Mouse (Mus musculus) neural tube, embryonic 15.5 days (tissue): ENCODE measurements at regions not wholly inside any gene's neighbourhood (a gene's known extent, or its start where the extent isn't known, plus 50 kb on each side); places are given as distances from the start of the nearest gene placed in this dataset.

Source experiments
- ATAC-seq: fragments of 200-750 bp; cut with Nextera tagmentation; 2 replicates; pipeline ENCODE4 v1.8.0; 2017; ENCODE audit warnings: mild to moderate bottlenecking, moderate TSS enrichment, moderate library complexity; ENCODE audit not compliant: low FRiP score
- H3K27ac ChIP-seq: fragments of 300-500 bp; sonication (generic); replicated peaks from 2 replicates; pipeline ENCODE4 v1.5.1; 2015; ENCODE audit warnings: mild to moderate bottlenecking, inconsistent platforms
- H3K27me3 ChIP-seq: fragments of 300-500 bp; sonication (generic); replicated peaks from 2 replicates; pipeline ENCODE4 v1.6.1; 2015; ENCODE audit warnings: inconsistent platforms
- H3K36me3 ChIP-seq: fragments of 300-500 bp; sonication (generic); 2 replicates; pipeline ENCODE4 v1.6.1; 2015; ENCODE audit warnings: inconsistent platforms
- H3K4me1 ChIP-seq: fragments of 300-500 bp; sonication (generic); 2 replicates; pipeline ENCODE4 v1.6.1; 2015; ENCODE audit warnings: inconsistent platforms
- H3K4me2 ChIP-seq: fragments of 300-500 bp; sonication (generic); 2 replicates; pipeline ENCODE4 v1.6.1; 2015; ENCODE audit warnings: inconsistent platforms, mild to moderate bottlenecking, moderate library complexity
- H3K4me3 ChIP-seq: fragments of 300-500 bp; sonication (generic); replicated peaks from 2 replicates; pipeline ENCODE4 v1.5.1; 2015; ENCODE audit warnings: mild to moderate bottlenecking, inconsistent platforms
- H3K9ac ChIP-seq: fragments of 300-500 bp; sonication (generic); replicated peaks from 2 replicates; pipeline ENCODE4 v1.6.1; 2015; ENCODE audit warnings: mild to moderate bottlenecking, inconsistent platforms
- H3K9me3 ChIP-seq: fragments of 300-500 bp; sonication (generic); replicated peaks from 2 replicates; pipeline ENCODE4 v1.6.1; 2016; ENCODE audit warnings: inconsistent platforms
- WGBS: fragments of 180-500 bp; shearing (Covaris S2); methylation state at CpG from one replicate; pipeline ENCODE4 v1.1.7; 2015; ENCODE audit warnings: mixed read lengths; 5-methylcytosine and 5-hydroxymethylcytosine counted together

DNA sequence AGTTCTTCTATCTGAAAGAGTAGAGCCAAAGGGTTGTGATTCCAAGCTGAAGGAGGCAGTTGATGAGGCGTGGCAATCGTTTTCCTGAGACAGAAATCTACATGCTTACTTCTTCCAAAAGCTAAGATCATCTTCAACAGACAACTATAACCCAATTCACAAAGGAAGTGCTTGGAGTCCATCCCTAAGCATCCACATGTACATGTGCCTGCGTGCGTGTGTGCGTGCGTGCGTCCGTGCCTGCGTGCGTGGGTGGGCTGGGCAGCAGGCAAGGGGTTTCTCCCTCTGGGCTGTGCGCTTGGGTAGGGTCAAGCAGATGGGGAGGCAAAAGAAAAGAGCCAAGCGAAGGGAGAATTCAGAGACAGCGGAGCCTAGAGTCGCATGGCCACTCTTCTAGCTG, 108.2 kb upstream of the Atp1a1 start:
- Histone ChIP-seq H3K4me1 (peaks cover 34% of the 10 kb centered on the region), H3K27ac (0 out of 2 replicates have a peak overlapping the region, but pooled peaks have one; percentile 58), H3K36me3 (no peaks in the 10 kb centered on the region), H3K4me2 (peak overlapping the region; percentile 38; the same call in 1 of the 2 replicates), H3K27me3 (no peaks in the 10 kb centered on the region), H3K9me3 (no peaks in the 10 kb centered on the region), H3K9ac (no peak overlapping the region), H3K4me3 (no peak overlapping the region)
- ATAC-seq: no peak
- 75% methylated on average over 14 of the region's 14 CpGs for WGBS

DNA sequence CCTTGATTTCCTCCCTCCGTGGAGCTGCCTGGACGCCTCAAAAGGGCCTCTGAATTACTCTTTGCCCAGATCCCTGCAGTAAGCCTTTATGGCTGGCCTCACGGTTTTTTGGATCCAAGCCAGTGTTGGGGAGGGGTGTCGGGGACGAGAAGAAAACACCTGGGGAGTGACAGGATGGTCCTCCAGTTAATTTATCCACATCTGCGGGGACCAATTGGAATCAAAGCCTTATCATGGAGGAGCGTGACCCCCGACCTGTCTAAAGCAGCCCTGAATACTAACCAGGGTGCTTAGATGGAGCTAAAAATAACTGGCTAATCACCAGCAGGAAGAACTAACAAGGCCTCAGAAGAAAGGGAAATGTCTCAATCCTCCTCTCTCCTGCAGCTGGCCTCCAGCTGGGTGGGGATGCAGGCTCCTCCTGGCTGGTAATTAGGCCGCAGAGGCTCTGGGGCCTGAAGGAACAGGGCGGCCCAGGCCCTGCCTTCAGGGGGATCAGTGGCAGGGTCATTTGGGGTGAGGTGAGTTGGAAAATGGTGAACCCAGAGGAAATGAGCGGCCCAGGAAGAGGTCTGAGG, 107.2 kb upstream of the Atp1a1 start:
- no peak overlapping the region for H3K4me2 ChIP-seq
- H3K36me3 ChIP-seq: no peaks in the 10 kb centered on the region
- H3K9ac ChIP-seq: no peak overlapping the region
- ATAC-seq: no peak
- H3K4me3 ChIP-seq: no peak overlapping the region
- peaks cover 34% of the 10 kb centered on the region for H3K4me1 ChIP-seq
- H3K27ac ChIP-seq: no peak overlapping the region
- no peaks in the 10 kb centered on the region for H3K9me3 ChIP-seq
- no peaks in the 10 kb centered on the region for H3K27me3 ChIP-seq
- WGBS: 14% methylated on average over 11 of the region's 11 CpGs

DNA sequence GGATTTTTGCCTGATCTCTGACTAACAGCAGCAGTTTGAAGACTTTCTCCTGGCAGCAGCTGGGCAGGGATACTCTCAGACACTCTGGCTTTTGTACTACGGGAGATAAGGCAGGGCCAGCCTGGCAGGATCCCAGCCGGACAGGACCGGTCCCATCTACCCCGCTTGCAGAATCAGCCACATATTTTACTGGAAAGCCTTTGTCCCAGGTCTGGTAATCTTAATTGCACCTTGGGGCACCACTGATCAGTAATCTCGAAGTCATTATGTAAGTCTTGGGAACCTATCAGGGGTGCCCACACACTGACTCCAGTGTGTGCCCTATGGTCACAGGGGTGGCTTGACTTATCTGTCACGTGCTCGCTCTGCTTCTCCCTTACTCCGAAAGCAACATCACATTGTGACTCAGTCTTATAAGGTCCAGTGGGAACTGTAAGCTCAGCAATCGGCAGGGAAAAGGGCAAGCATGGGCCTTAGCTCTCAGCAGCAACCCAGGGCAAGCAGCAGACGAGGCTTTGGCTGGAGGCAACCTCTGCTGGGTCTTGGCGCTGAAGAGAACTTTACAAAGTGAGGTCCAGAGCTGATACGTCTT, 105.0 kb upstream of the Atp1a1 start:
- no peaks in the 10 kb centered on the region for H3K27me3 ChIP-seq
- peaks cover 34% of the 10 kb centered on the region for H3K4me1 ChIP-seq
- no peaks in the 10 kb centered on the region for H3K36me3 ChIP-seq
- 62% methylated on average over 12 of the region's 12 CpGs for WGBS
- H3K4me2 ChIP-seq: no peak overlapping the region
- no peak overlapping the region for H3K9ac ChIP-seq
- H3K9me3 ChIP-seq: no peaks in the 10 kb centered on the region
- H3K4me3 ChIP-seq: no peak overlapping the region
- ATAC-seq: no peak
- H3K27ac ChIP-seq: no peak overlapping the region; the same call in 1 of the 2 replicates

DNA sequence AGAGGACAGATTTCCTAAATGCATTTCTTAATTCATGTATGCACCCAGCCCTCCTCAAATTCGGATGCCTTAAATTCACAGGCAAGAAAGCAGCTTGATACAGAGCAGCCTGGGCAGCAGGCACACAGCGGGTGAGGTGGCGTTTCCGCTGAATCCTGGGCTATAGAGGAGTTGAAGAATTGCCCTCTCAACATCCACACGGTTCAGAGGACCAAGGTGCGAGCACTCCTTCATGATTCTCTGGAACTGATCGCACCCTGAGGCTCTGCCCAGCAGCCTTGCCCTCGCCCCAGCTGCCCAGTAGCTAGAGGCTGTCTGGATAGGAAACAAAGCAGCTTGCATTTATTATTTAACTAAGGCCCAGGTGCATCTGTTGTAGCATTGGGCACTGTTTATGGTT, 104.3 kb upstream of the Atp1a1 start:
- Histone ChIP-seq H3K27ac (no peak overlapping the region; the same call in 1 of the 2 replicates), H3K9me3 (no peaks in the 10 kb centered on the region), H3K4me1 (peaks cover 31% of the 10 kb centered on the region), H3K27me3 (no peaks in the 10 kb centered on the region), H3K9ac (no peak overlapping the region), H3K36me3 (no peaks in the 10 kb centered on the region), H3K4me2 (no peak overlapping the region), H3K4me3 (no peak overlapping the region)
- 52% methylated on average over 8 of the region's 8 CpGs for WGBS
- ATAC-seq: no peak

DNA sequence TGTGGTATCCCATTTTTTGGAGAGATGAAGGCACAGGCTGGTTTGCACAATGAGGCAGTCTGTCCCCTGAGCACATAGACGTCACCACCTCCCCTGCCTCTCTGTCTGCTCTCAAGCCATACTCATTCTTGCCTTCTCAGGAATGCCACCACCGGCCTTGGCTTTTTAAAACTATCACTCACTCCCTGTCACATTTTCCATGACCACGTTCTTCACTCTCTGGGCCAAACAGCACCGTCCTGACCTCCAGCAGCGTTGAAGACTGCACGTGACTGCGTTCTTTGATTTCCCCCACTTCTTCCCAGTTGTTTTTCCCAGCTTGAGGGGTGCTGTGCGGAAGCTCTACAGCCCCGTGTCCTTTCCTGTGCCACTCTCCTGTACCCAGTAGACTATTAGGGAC, 100.4 kb upstream of the Atp1a1 start:
- Histone ChIP-seq H3K4me3 (no peak overlapping the region), H3K27ac (no peak overlapping the region), H3K4me2 (no peak overlapping the region), H3K36me3 (no peaks in the 10 kb centered on the region), H3K4me1 (peaks cover 12% of the 10 kb centered on the region), H3K9me3 (no peaks in the 10 kb centered on the region), H3K9ac (no peak overlapping the region), H3K27me3 (no peaks in the 10 kb centered on the region)
- 80% methylated on average over 9 of the region's 9 CpGs for WGBS
- no peak for ATAC-seq

DNA sequence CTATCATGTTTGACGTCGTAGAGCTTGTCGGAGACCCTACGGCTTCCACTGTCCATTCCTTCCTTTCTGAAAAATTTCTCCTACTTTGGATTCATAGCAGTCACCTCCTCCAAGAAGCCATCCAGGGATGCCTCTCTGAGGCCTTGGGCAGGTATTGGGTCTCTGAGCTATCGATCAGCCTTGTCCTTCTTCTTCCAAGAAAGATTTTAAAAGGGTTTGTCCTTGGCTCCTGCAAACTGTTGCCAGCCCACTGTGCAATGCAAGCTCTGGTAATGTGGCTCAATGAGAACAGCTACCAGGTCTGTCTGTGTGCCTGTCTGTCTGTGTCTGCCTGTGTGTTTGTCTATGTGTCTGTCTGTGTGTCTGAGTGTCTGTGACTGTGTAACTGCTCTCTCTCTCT, 99.8 kb upstream of the Atp1a1 start:
- H3K36me3 ChIP-seq: no peaks in the 10 kb centered on the region
- ATAC-seq: no peak
- H3K9me3 ChIP-seq: no peaks in the 10 kb centered on the region
- 92% methylated on average over 5 of the region's 5 CpGs for WGBS
- H3K4me1 ChIP-seq: peaks cover 12% of the 10 kb centered on the region
- no peak overlapping the region for H3K4me2 ChIP-seq
- no peak overlapping the region for H3K27ac ChIP-seq
- no peak overlapping the region for H3K9ac ChIP-seq
- H3K27me3 ChIP-seq: no peaks in the 10 kb centered on the region
- H3K4me3 ChIP-seq: no peak overlapping the region

DNA sequence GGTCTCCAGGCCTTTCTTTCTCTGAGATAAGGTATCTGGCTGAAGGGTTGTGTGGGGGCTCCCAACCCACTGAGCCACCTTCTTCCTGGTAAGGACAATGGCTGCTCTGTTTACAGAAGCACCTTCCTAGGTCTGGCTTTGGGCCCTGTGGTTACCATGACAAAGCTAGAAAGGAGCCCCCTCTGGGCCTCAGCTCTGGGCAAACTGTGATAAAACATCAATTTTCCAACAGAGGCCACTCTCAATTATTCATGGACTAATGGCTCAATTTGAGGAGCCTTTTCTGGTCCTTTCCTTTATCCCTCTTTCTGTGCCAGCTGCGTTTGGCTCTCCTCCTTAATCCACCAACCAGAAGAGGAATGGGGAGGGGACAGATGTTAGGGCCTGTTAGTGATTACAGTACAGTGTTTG, 97.3 kb upstream of the Atp1a1 start:
- WGBS: 12% methylated on average over 1 of the region's 1 CpGs
- H3K4me1 ChIP-seq: peaks cover 9% of the 10 kb centered on the region
- H3K4me2 ChIP-seq: no peak overlapping the region
- no peak overlapping the region for H3K9ac ChIP-seq
- ATAC-seq: peak; percentile 38; the same call in 1 of the 2 replicates
- H3K27me3 ChIP-seq: no peaks in the 10 kb centered on the region
- H3K9me3 ChIP-seq: no peaks in the 10 kb centered on the region
- no peaks in the 10 kb centered on the region for H3K36me3 ChIP-seq
- H3K4me3 ChIP-seq: no peak overlapping the region
- H3K27ac ChIP-seq: no peak overlapping the region

DNA sequence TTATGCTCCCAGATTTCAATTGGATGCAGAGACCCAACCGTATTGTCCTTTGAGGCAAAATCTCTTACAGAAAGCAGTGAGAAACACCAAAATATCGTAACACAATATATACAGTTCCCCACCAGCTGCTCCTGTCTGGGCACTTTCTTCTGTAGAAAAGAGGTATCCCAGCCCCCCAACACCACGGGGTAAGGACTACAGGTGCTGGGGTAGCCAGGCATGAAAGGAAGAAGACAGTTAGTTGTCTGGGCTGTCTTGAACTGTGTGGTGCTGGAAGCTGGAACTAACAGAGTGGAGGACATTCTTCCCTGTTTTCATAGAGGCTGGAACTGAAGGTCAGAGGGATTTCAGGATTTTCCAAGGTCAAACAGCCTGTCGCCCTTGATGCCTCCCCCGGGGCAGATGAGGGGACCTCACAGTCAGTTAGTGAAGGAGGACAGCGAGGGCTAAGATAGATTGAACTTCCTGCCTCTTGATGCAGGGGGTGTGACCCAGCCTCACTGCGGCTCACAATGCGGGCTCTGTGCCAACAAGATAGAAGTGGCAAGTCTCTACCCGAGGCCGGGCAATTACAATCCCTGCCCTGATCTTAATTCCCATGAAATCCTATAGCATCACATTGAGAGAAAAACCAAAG, 96.6 kb upstream of the Atp1a1 start:
- H3K4me3 ChIP-seq: no peak overlapping the region
- H3K36me3 ChIP-seq: no peaks in the 10 kb centered on the region
- no peaks in the 10 kb centered on the region for H3K9me3 ChIP-seq
- ATAC-seq: no peak
- no peaks in the 10 kb centered on the region for H3K27me3 ChIP-seq
- 48% methylated on average over 10 of the region's 10 CpGs for WGBS
- no peak overlapping the region for H3K9ac ChIP-seq
- no peak overlapping the region for H3K27ac ChIP-seq
- peaks cover 9% of the 10 kb centered on the region for H3K4me1 ChIP-seq
- H3K4me2 ChIP-seq: no peak overlapping the region

DNA sequence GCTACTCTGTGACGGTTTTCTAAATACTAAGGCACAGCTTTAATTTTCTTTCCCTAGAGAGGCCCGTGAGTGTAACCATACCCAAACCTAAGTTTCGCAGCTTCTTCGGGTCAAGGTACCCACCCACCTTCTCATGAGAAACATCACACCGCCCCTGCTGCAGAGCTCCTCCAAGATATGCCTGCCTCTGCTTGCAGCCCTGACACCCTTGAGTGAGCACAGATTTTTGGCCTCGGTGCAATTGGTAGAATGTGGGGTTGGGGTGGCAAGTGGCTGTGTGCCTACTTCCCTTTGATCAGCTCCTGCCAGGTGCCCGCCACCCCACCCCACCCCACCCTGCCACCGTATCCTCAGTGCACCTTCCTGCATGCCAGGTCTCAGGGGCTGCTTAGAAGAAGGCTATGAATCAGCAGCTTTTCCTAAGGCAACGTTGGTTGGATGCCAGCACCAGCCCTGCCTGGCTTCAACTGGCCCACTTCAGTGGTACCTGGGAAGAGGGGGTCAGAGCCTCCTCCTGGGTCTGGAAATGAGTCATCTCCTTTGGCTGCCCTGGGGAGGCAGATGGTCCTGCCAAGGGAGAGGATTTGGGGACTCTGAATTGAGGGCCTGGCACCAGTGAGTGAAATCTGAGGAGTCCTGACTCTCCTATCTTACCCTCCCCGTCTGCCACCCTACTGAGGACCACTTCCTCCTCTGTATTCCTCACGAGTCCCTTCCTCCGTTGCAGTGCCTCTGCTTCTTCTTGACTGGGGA, 95.6 kb upstream of the Atp1a1 start:
- H3K36me3 ChIP-seq: no peaks in the 10 kb centered on the region
- 79% methylated on average over 12 of the region's 12 CpGs for WGBS
- H3K4me2 ChIP-seq: no peak overlapping the region
- no peak for ATAC-seq
- H3K4me1 ChIP-seq: peaks cover 9% of the 10 kb centered on the region
- no peaks in the 10 kb centered on the region for H3K9me3 ChIP-seq
- no peak overlapping the region for H3K27ac ChIP-seq
- H3K4me3 ChIP-seq: no peak overlapping the region
- no peak overlapping the region for H3K9ac ChIP-seq
- H3K27me3 ChIP-seq: no peaks in the 10 kb centered on the region

DNA sequence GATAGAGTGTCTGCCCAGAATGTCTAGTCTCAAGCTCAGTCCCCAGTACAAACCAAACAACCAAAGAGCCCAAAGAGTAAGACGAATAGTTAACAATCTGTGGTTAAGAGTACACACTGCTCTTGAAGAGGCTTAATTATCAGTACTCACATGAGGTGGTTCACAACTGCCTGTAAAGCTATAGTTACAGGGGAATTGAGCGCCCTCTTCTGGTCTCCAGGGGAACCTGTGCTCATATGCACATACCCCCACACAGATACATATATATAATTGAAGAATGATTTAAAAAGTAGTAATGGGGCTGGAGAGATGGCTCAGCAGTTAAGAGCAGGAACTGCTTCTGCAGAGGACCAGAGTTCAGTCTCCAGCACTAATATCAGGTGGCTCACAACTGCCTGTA, 92.3 kb upstream of the Atp1a1 start:
- no peaks in the 10 kb centered on the region for H3K36me3 ChIP-seq
- no peak overlapping the region for H3K27ac ChIP-seq
- H3K9ac ChIP-seq: no peak overlapping the region
- no peak for ATAC-seq
- peaks cover 5% of the 10 kb centered on the region; the same call in 1 of the 2 replicates for H3K4me1 ChIP-seq
- WGBS: 89% methylated on average over 2 of the region's 2 CpGs
- H3K9me3 ChIP-seq: no peaks in the 10 kb centered on the region
- H3K27me3 ChIP-seq: no peaks in the 10 kb centered on the region
- no peak overlapping the region for H3K4me3 ChIP-seq
- H3K4me2 ChIP-seq: no peak overlapping the region

DNA sequence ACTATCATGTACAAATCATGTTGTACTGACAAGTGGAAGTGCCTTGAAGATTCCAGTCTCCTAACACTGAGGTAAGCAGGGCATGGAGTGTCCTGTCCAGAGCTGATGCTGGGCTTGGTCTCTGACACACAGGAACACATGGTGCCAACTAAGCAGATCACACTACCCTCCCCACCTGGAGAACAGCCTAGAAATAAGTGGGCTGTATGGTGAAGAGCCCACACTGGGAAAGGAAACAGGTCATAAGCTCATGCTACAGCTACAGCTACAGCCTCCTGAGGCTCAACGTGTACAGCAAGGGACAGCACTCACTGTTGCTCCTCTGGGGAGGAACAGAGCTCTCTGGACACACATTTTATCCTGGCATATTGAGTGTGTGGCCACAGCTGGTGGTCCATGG, 89.8 kb upstream of the Atp1a1 start:
- ATAC-seq: no peak
- H3K36me3 ChIP-seq: no peaks in the 10 kb centered on the region
- H3K4me3 ChIP-seq: no peak overlapping the region
- H3K9ac ChIP-seq: no peak overlapping the region
- H3K27me3 ChIP-seq: no peaks in the 10 kb centered on the region
- H3K4me1 ChIP-seq: no peaks in the 10 kb centered on the region
- H3K27ac ChIP-seq: no peak overlapping the region
- 66% methylated on average over 1 of the region's 1 CpGs for WGBS
- no peak overlapping the region for H3K4me2 ChIP-seq
- H3K9me3 ChIP-seq: no peaks in the 10 kb centered on the region
